18 mouse cellular contexts compared by ENCODE assay signal in genomic region chr1:58564981-58565380, GRCm38 (mm10).
"Had no signal": no experiment of that assay in that cellular context is flagged by ENCODE, and none has a peak within 500 bp of the region (broad histone marks: within the 10 kb centered on the region; RNA-seq: fewer than 3 reads in every experiment).

No protein-coding gene starts in this region.

- H3K4me3 ChIP-seq: midbrain, embryonic 10.5 days; midbrain, embryonic 12.5 days; myocyte; neural tube, embryonic 13.5 days; neural tube, embryonic 15.5 days had no signal

- H3K9me3 ChIP-seq: midbrain, embryonic 10.5 days; midbrain, embryonic 12.5 days; neural tube, embryonic 13.5 days; neural tube, embryonic 15.5 days had no signal

- ATAC-seq: midbrain, embryonic 16.5 days had no signal

- H3K9ac ChIP-seq: lung, embryonic 14.5 days; midbrain, embryonic 12.5 days; neural tube, embryonic 13.5 days; neural tube, embryonic 15.5 days had no signal

- DNase-seq: lung, embryonic 14.5 days; lung, postnatal 10 days; lung, postnatal 4 days; midbrain, embryonic 14.5 days; retina, postnatal 1 day; right cerebral cortex, adult 18-20 months; right cerebral cortex, postnatal 25 days; right cerebral cortex, postnatal 4 days; spleen, adult 18-20 months; thymus, adult 18-20 months; thymus, postnatal 14 days; thymus, postnatal 36 days had no signal

- H3K4me1 ChIP-seq: midbrain, embryonic 10.5 days; midbrain, embryonic 12.5 days; neural tube, embryonic 13.5 days; neural tube, embryonic 15.5 days had no signal

- H3K27me3 ChIP-seq: midbrain, embryonic 12.5 days; neural tube, embryonic 13.5 days; neural tube, embryonic 15.5 days had no signal

- H3K27ac ChIP-seq: midbrain, embryonic 10.5 days; midbrain, embryonic 12.5 days; neural tube, embryonic 13.5 days; neural tube, embryonic 15.5 days had no signal

- H3K4me2 ChIP-seq: lung, embryonic 14.5 days; midbrain, embryonic 12.5 days; neural tube, embryonic 13.5 days; neural tube, embryonic 15.5 days had no signal
